Mouse (Mus musculus) liver, postnatal 0 days (tissue): ENCODE measurements around the gene 5330417C22Rik. TPM values are rescaled to one million over a fixed set of nuclear protein-coding genes. Genes with fewer than 3 reads are reported as not detected.
A peak's percentile ranks its signal among the peaks of the same experiment; 100 is the strongest.

Experiments
- ATAC-seq: fragments of 200-750 bp; cut with Nextera tagmentation; 2 replicates; pipeline ENCODE4 v1.8.0; 2017; ENCODE audit warnings: mild to moderate bottlenecking, moderate library complexity
- DNase-seq: peaks from one replicate; pipeline ENCODE4 v3.0.0-alpha.2; 2016
- H3K27ac ChIP-seq: fragments of 300-500 bp; sonication (generic); 2 replicates; pipeline ENCODE4 v1.5.1; 2014; ENCODE audit warnings: antibody characterized with exemption, moderate library complexity, mild to moderate bottlenecking, low read depth
- H3K27me3 ChIP-seq: fragments of 300-500 bp; sonication (generic); 2 replicates; pipeline ENCODE4 v1.6.1; 2014; ENCODE audit warnings: low read length, control low read depth, mixed read lengths; ENCODE audit not compliant: insufficient read depth
- H3K36me3 ChIP-seq: fragments of 300-500 bp; sonication (generic); replicated peaks from 2 replicates; pipeline ENCODE4 v1.6.1; 2014; ENCODE audit warnings: mild to moderate bottlenecking, control low read depth, low read length, moderate library complexity, mixed read lengths; ENCODE audit not compliant: insufficient read depth
- H3K4me1 ChIP-seq: fragments of 300-500 bp; sonication (generic); 2 replicates; pipeline ENCODE4 v1.6.1; 2014; ENCODE audit warnings: antibody characterized with exemption, mild to moderate bottlenecking, control low read depth; ENCODE audit not compliant: insufficient read depth
- H3K4me2 ChIP-seq: fragments of 300-500 bp; sonication (generic); 2 replicates; pipeline ENCODE4 v1.6.1; 2014; ENCODE audit warnings: low read depth, mild to moderate bottlenecking, low read length, moderate library complexity, mixed read lengths
- H3K4me3 ChIP-seq: fragments of 300-500 bp; sonication (generic); 2 replicates; pipeline ENCODE4 v1.5.1; 2014; ENCODE audit warnings: low read depth, low read length
- H3K9ac ChIP-seq: fragments of 300-500 bp; sonication (generic); replicated peaks from 2 replicates; pipeline ENCODE4 v1.6.1; 2014; ENCODE audit warnings: mild to moderate bottlenecking, moderate library complexity
- H3K9me3 ChIP-seq: fragments of 300-500 bp; sonication (generic); 2 replicates; pipeline ENCODE4 v1.6.1; 2016; ENCODE audit warnings: mild to moderate bottlenecking, control low read depth, low read length, mixed read lengths
- CTCF ChIP-seq: sonication (generic); IDR thresholded peaks from 2 replicates; pipeline ENCODE4 v1.5.1; 2016; ENCODE audit warnings: antibody characterized with exemption, low read depth
- EP300 ChIP-seq: IDR thresholded peaks from 2 replicates; pipeline ENCODE4 v1.6.1; 2016; ENCODE audit warnings: antibody characterized with exemption, low read depth, mild to moderate bottlenecking
- WGBS: fragments of 180-500 bp; shearing (Covaris S2); extraction: QIAGEN DNeasy Blood & Tissue Kit; methylation state at CpG from one replicate; pipeline ENCODE4 v1.1.7; 2014; ENCODE audit not compliant: insufficient replicate concordance; 5-methylcytosine and 5-hydroxymethylcytosine counted together
- polyA plus RNA-seq: library from polyadenylated mRNA; unstranded; fragments of >200 nt; fragmentation: Nextera tagmentation; extraction: Ambion mirVana; gene quantifications from 2 replicates; pipeline ENCODE4 v1.2.1, GENCODE M21; 2015

5330417C22Rik gene
- polyA plus RNA-seq, 1 experiment from 2014 or later: 0.72 TPM

GRCm38 (mm10) chr3:108557888-108558287 lies 21.6 kb upstream of the 5330417C22Rik start:
- Histone ChIP-seq H3K27ac (peak overlapping the region; percentile 52; the same call in 1 of the 2 replicates), H3K4me1 (peaks cover 18% of the 10 kb centered on the region), H3K9ac (no peak overlapping the region), H3K4me3 (no peak overlapping the region), H3K4me2 (0 out of 2 replicates have a peak overlapping the region, but pooled peaks have one; percentile 18), H3K36me3 (peaks cover 37% of the 10 kb centered on the region), H3K9me3 (no peaks in the 10 kb centered on the region), H3K27me3 (no peaks in the 10 kb centered on the region)
- DNase-seq (no peak), ATAC-seq (no peak)
- TF ChIP-seq EP300 (no peak), CTCF (no peak)
- WGBS: 70% methylated on average over 4 of the region's 4 CpGs

GRCm38 (mm10) chr3:108554587-108555312 lies 18.4 kb upstream of the 5330417C22Rik start:
- WGBS: 18% methylated on average over 21 of the region's 22 CpGs
- H3K4me3 ChIP-seq: peak overlapping the region; percentile 80
- no peaks in the 10 kb centered on the region for H3K9me3 ChIP-seq
- H3K4me2 ChIP-seq: peak overlapping the region; percentile 91
- ATAC-seq (peak; percentile 96), DNase-seq (peak; percentile 93)
- H3K4me1 ChIP-seq: peaks cover 13% of the 10 kb centered on the region
- peak overlapping the region; percentile 90 for H3K27ac ChIP-seq
- peaks cover 28% of the 10 kb centered on the region for H3K36me3 ChIP-seq
- H3K9ac ChIP-seq: peak overlapping the region; percentile 90
- TF ChIP-seq CTCF (peak; percentile 97), EP300 (peak; percentile 80; the same call in 1 of the 2 replicates)
- no peaks in the 10 kb centered on the region for H3K27me3 ChIP-seq

- DNase-seq (no peak), ATAC-seq (peak; percentile 76)
- Histone ChIP-seq H3K27ac (peak overlapping the region; percentile 90), H3K27me3 (no peaks in the 10 kb centered on the region), H3K4me3 (peak overlapping the region; percentile 80), H3K9me3 (no peaks in the 10 kb centered on the region), H3K9ac (peak overlapping the region; percentile 90), H3K4me1 (peaks cover 13% of the 10 kb centered on the region), H3K36me3 (peaks cover 23% of the 10 kb centered on the region), H3K4me2 (peak overlapping the region; percentile 91)
- under 1% methylated on average over 42 of the region's 42 CpGs for WGBS
- TF ChIP-seq EP300: no peak
- no peak for TF ChIP-seq CTCF
Measured at GRCm38 (mm10) chr3:108554111-108554561, 17.8 kb upstream of the 5330417C22Rik start.

- WGBS: 69% methylated on average over 11 of the region's 11 CpGs
- Histone ChIP-seq H3K9me3 (no peaks in the 10 kb centered on the region), H3K4me1 (peaks cover 2% of the 10 kb centered on the region; the same call in 1 of the 2 replicates), H3K4me2 (no peak overlapping the region), H3K36me3 (no peaks in the 10 kb centered on the region), H3K4me3 (no peak overlapping the region), H3K27me3 (0 out of 2 replicates have a peak, but pooled peaks cover 3% of the 10 kb centered on the region), H3K27ac (no peak overlapping the region), H3K9ac (no peak overlapping the region)
- DNase-seq (no peak), ATAC-seq (no peak)
- TF ChIP-seq EP300 (no peak), CTCF (no peak)
Measured at GRCm38 (mm10) chr3:108542299-108542698, 6.0 kb upstream of the 5330417C22Rik start.

GRCm38 (mm10) chr3:108537303-108537702 lies 967 bp upstream of the 5330417C22Rik start:
- Histone ChIP-seq H3K4me3 (no peak overlapping the region), H3K9me3 (no peaks in the 10 kb centered on the region), H3K27me3 (peaks cover 20% of the 10 kb centered on the region), H3K4me1 (peaks cover 3% of the 10 kb centered on the region; the same call in 1 of the 2 replicates), H3K9ac (no peak overlapping the region), H3K27ac (no peak overlapping the region), H3K36me3 (no peaks in the 10 kb centered on the region), H3K4me2 (peak overlapping the region; percentile 42; the same call in 1 of the 2 replicates)
- WGBS: 2% methylated on average over 17 of the region's 17 CpGs
- ATAC-seq: peak; percentile 57
- peak; percentile 87 for TF ChIP-seq CTCF
- TF ChIP-seq EP300: no peak
- peak; percentile 82 for DNase-seq

GRCm38 (mm10) chr3:108535896-108536516 lies 330 bp downstream of the 5330417C22Rik start:
- no peak overlapping the region for H3K9ac ChIP-seq
- H3K36me3 ChIP-seq: no peaks in the 10 kb centered on the region
- 13% methylated on average over 15 of the region's 15 CpGs for WGBS
- H3K9me3 ChIP-seq: no peaks in the 10 kb centered on the region
- ATAC-seq (no peak), DNase-seq (no peak)
- TF ChIP-seq CTCF (no peak), EP300 (no peak)
- H3K4me1 ChIP-seq: peaks cover 3% of the 10 kb centered on the region; the same call in 1 of the 2 replicates
- no peak overlapping the region for H3K27ac ChIP-seq
- peaks cover 20% of the 10 kb centered on the region for H3K27me3 ChIP-seq
- H3K4me3 ChIP-seq: no peak overlapping the region
- H3K4me2 ChIP-seq: 0 out of 2 replicates have a peak overlapping the region, but pooled peaks have one; percentile 34
